Mouse (Mus musculus) liver, embryonic 13.5 days (tissue): ENCODE measurements around the gene Olig1. TPM values are rescaled to one million over a fixed set of nuclear protein-coding genes. Genes with fewer than 3 reads are reported as not detected.

Experiments used
- ATAC-seq: fragments of 200-750 bp; cut with Nextera tagmentation; 2 replicates; pipeline ENCODE4 v1.8.0; 2017; ENCODE audit warnings: low read depth, mild to moderate bottlenecking, moderate number of reproducible peaks, moderate library complexity
- DNase-seq: peaks from one replicate; pipeline ENCODE4 v3.0.0; 2022
- H3K27ac ChIP-seq: fragments of 300-500 bp; sonication (generic); 2 replicates; pipeline ENCODE4 v1.5.1; 2015; ENCODE audit warnings: moderate library complexity, mild to moderate bottlenecking, inconsistent platforms
- H3K27me3 ChIP-seq: fragments of 300-500 bp; sonication (generic); 2 replicates; pipeline ENCODE4 v1.6.1; 2015; ENCODE audit warnings: mild to moderate bottlenecking, inconsistent platforms
- H3K36me3 ChIP-seq: fragments of 300-500 bp; sonication (generic); 2 replicates; pipeline ENCODE4 v1.6.1; 2015; ENCODE audit warnings: mild to moderate bottlenecking, inconsistent platforms
- H3K4me1 ChIP-seq: fragments of 300-500 bp; sonication (generic); replicated peaks from 2 replicates; pipeline ENCODE4 v1.6.1; 2015; ENCODE audit warnings: inconsistent platforms
- H3K4me2 ChIP-seq: fragments of 300-500 bp; sonication (generic); 2 replicates; pipeline ENCODE4 v1.6.1; 2015; ENCODE audit warnings: inconsistent platforms, mild to moderate bottlenecking, moderate library complexity
- H3K4me3 ChIP-seq: fragments of 300-500 bp; sonication (generic); replicated peaks from 2 replicates; pipeline ENCODE4 v1.5.1; 2015; ENCODE audit warnings: mild to moderate bottlenecking, inconsistent platforms
- H3K9ac ChIP-seq: fragments of 300-500 bp; sonication (generic); 2 replicates; pipeline ENCODE4 v1.6.1; 2015; ENCODE audit warnings: mild to moderate bottlenecking, inconsistent platforms
- H3K9me3 ChIP-seq: fragments of 300-500 bp; sonication (generic); replicated peaks from 2 replicates; pipeline ENCODE4 v1.6.1; 2016; ENCODE audit warnings: inconsistent platforms
- WGBS: fragments of 180-500 bp; shearing (Covaris S2); methylation state at CpG from one replicate; pipeline ENCODE4 v1.1.7; 2015; ENCODE audit not compliant: insufficient replicate concordance; 5-methylcytosine and 5-hydroxymethylcytosine counted together
- polyA plus RNA-seq: library from polyadenylated mRNA; unstranded; fragments of >200 nt; fragmentation: Nextera tagmentation; extraction: Ambion mirVana; gene quantifications from 2 replicates; pipeline ENCODE4 v1.2.1, GENCODE M21; 2015

The Olig1 gene
- polyA plus RNA-seq, 1 experiment from 2014 or later, result 0.13 TPM

DNA sequence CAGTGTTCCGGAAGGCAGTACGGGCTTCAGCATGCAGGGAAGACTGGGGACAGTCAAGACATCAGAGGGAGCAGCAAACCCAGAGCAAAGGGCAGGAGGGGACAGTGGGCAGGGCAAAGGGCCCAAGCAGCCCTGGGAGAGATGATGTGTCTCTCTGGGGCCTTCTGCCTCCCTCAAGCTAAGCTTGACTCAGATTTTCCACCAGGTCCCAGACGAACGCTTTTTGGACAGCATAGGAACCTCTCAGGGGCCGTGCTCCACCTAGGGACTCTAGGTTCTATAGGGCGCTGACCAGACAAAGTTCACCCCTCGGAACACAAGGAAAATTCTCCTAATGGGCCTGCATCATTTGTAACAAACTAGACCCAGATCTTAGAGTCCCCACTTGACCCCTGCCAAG lies 29.8 kb downstream of the Olig1 start:
- Histone ChIP-seq H3K4me2 (no peak overlapping the region), H3K4me1 (no peaks in the 10 kb centered on the region), H3K27ac (no peak overlapping the region), H3K36me3 (no peaks in the 10 kb centered on the region), H3K4me3 (no peak overlapping the region), H3K9me3 (no peaks in the 10 kb centered on the region), H3K27me3 (peaks cover 32% of the 10 kb centered on the region), H3K9ac (no peak overlapping the region)
- 70% methylated on average over 7 of the region's 7 CpGs for WGBS
- DNase-seq (no peak), ATAC-seq (no peak)

DNA sequence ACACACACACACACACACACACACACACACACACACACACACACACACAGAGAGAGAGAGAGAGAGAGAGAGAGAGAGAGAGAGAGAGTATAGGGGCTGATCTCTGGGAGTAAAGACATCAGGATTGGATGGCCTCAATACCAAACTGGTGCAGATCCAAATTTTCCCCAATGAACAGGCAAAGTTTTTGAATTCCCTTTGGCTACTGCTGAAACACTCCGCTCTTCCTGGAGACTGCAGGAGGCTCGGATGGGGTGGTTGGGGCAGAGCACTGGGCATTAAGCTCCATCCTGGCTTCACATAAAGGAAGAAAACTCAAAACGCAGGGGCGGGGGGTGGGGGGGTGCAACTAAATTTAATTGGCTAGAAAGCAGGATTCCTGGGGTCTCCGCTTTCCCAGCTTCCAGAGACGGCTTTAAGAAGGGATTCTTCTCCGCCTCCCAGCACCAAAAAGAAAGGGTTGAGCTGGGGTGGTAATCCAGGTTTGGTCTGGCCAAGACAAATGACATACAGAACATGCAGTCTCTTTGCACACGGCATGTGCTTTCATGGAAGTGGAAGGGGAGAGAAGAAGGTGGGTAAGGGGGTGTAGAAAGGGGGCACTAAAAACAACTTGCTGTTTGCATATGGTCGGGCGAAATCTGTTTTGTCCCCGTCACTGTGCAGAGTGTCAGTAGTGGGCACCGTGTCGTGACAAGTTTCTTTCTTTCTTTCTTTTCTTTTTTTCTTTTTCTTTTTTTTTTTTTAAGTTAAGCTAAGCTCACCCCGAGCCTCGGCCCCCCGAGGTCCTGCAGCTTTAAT lies 31.3 kb downstream of the Olig1 start:
- Histone ChIP-seq H3K4me2 (no peak overlapping the region), H3K27me3 (peaks cover 42% of the 10 kb centered on the region), H3K4me1 (no peaks in the 10 kb centered on the region), H3K9ac (no peak overlapping the region), H3K9me3 (no peaks in the 10 kb centered on the region), H3K27ac (no peak overlapping the region), H3K4me3 (no peak overlapping the region), H3K36me3 (no peaks in the 10 kb centered on the region)
- no peak for DNase-seq
- no peak for ATAC-seq
- WGBS, result 45% methylated on average over 16 of the region's 16 CpGs

DNA sequence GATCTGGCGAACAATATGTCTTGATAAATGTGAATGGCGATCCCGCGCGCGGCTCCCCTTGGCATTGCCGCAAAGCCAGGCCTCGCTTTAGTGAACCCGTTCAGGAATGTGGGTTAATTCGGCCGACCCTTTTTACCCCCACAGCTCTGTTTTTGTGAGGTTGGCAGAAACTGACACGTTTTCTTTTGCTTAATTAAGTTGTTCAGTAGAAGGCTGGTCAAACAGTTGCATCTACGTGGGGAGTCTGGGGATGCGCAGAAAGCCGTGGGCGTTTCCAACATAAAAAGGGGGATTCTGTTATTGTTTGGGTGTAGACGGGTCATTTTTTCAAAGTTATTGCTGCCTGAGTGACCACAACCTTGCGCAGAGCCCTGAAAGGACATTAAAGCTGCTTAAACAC lies 31.9 kb downstream of the Olig1 start:
- DNase-seq (no peak), ATAC-seq (no peak)
- Histone ChIP-seq H3K9me3 (no peaks in the 10 kb centered on the region), H3K36me3 (no peaks in the 10 kb centered on the region), H3K4me2 (no peak overlapping the region), H3K4me1 (no peaks in the 10 kb centered on the region), H3K27me3 (peaks cover 45% of the 10 kb centered on the region), H3K9ac (no peak overlapping the region), H3K27ac (no peak overlapping the region), H3K4me3 (no peak overlapping the region)
- WGBS, result 60% methylated on average over 18 of the region's 18 CpGs

DNA sequence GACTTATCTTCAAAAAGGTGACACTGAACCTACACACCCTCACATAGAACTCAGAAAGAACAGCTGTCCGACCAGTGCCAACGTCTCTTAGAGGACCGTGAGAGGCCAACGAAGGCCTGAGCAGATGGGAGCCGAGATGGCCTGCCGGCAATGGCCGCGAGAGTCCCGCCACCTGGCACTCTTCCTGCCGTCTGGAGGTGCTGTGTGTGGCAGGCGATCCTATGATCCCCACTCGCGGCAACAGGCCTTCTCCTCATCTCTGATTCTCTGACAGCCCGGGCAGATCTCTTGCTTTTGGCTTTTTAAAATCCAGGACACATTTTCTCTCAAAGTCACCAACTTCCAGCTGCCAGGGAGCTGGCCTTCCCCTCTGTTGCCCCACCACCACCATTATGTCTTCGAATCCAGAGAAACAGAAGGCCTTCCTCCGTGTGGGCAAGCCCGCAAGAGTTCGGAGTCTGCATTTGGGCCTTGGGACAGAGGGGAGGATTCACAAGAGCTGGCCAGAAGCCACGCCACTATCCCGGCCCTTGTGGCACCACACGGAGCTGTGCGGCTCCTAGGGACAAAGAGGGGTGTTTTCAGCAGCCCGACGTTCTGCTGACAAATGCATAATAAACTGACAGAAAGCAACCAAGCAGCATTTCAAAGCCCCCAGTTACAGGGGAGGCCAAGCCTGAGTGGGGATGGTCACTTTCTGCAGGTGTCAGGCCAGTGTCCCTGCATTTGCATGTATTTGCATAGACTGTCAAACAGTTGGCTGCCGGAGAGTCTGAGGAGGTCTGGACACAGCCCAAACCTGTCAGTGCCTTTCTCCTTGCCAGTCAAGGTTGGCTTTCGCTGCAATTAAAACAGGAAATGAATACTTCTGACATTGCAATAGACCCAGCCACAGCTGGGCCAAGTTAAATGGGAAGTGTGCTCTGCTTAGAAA lies 34.5 kb downstream of the Olig1 start:
- Histone ChIP-seq H3K4me1 (no peaks in the 10 kb centered on the region), H3K4me2 (no peak overlapping the region), H3K36me3 (no peaks in the 10 kb centered on the region), H3K9me3 (no peaks in the 10 kb centered on the region), H3K4me3 (no peak overlapping the region), H3K9ac (no peak overlapping the region), H3K27me3 (peaks cover 55% of the 10 kb centered on the region), H3K27ac (no peak overlapping the region)
- ATAC-seq (no peak), DNase-seq (no peak)
- WGBS, result 45% methylated on average over 26 of the region's 26 CpGs

GRCm38 (mm10) chr16:91305512-91306111 lies 36.0 kb downstream of the Olig1 start:
- no peak for ATAC-seq
- Histone ChIP-seq H3K9me3 (no peaks in the 10 kb centered on the region), H3K4me2 (no peak overlapping the region), H3K27ac (no peak overlapping the region), H3K36me3 (no peaks in the 10 kb centered on the region), H3K4me1 (no peaks in the 10 kb centered on the region), H3K4me3 (no peak overlapping the region), H3K9ac (no peak overlapping the region), H3K27me3 (peaks cover 55% of the 10 kb centered on the region)
- 68% methylated on average over 16 of the region's 16 CpGs for WGBS
- no peak for DNase-seq

GRCm38 (mm10) chr16:91309872-91310271 lies 40.3 kb downstream of the Olig1 start:
- ATAC-seq (no peak), DNase-seq (no peak)
- Histone ChIP-seq H3K4me1 (peaks cover 6% of the 10 kb centered on the region), H3K9me3 (no peaks in the 10 kb centered on the region), H3K4me3 (no peak overlapping the region), H3K36me3 (no peaks in the 10 kb centered on the region), H3K9ac (no peak overlapping the region), H3K27ac (no peak overlapping the region), H3K27me3 (peaks cover 46% of the 10 kb centered on the region), H3K4me2 (no peak overlapping the region)
- 79% methylated on average over 3 of the region's 3 CpGs for WGBS

DNA sequence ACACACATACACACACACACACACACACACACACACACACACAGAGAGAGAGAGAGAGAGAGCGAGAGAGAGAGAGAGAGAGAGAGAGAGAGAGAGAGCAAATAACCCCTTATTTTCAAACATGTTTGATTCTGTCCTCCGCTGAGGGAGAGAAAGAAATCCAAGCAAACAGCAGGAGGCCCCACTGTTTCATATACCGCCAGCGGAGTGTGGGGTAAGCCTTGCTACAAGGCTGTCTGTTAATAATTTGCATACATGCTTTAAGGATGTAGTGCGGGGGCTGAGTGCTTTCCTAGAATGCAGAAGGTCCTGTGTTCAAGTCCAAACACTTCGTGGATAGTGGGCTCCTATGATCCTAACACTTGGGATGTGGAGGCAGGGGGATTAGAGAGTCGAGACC lies 43.3 kb downstream of the Olig1 start:
- no peak overlapping the region for H3K9ac ChIP-seq
- no peak overlapping the region for H3K27ac ChIP-seq
- DNase-seq, result no peak
- no peaks in the 10 kb centered on the region for H3K9me3 ChIP-seq
- H3K4me1 ChIP-seq, result peaks cover 6% of the 10 kb centered on the region
- 60% methylated on average over 7 of the region's 7 CpGs for WGBS
- H3K4me2 ChIP-seq, result no peak overlapping the region
- H3K27me3 ChIP-seq, result peaks cover 39% of the 10 kb centered on the region
- no peak for ATAC-seq
- no peak overlapping the region for H3K4me3 ChIP-seq
- H3K36me3 ChIP-seq, result no peaks in the 10 kb centered on the region

- H3K36me3 ChIP-seq, result no peaks in the 10 kb centered on the region
- H3K4me2 ChIP-seq, result no peak overlapping the region
- no peaks in the 10 kb centered on the region for H3K9me3 ChIP-seq
- WGBS, result 7% methylated on average over 19 of the region's 19 CpGs
- no peak overlapping the region for H3K27ac ChIP-seq
- no peak for ATAC-seq
- H3K4me1 ChIP-seq, result peaks cover 6% of the 10 kb centered on the region
- no peak overlapping the region for H3K9ac ChIP-seq
- DNase-seq, result peak; percentile 33
- peaks cover 34% of the 10 kb centered on the region for H3K27me3 ChIP-seq
- no peak overlapping the region for H3K4me3 ChIP-seq
Observed at GRCm38 (mm10) chr16:91314114-91314775, 44.7 kb downstream of the Olig1 start.

DNA sequence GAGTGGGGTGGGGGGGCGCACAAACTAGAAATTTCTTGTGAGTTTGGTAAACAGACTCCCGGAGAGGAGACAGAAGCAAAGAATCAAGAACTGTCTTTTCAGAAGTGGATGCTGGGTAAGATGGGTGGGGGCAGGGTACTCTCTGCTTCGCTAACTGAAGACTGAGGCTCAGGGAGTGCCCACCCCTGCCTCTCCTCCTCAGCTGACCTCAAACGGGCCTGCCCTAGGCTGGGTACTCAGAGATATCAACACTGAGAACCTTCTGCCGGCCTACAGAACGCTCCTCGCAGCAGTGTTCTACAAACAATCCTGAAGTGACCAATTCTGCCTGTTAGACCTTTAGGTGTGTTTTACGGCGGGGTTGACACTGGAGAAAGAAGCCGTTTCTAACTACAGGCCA lies 50.6 kb downstream of the Olig1 start:
- Histone ChIP-seq H3K27me3 (peaks cover 21% of the 10 kb centered on the region), H3K36me3 (no peaks in the 10 kb centered on the region), H3K27ac (no peak overlapping the region), H3K4me2 (no peak overlapping the region), H3K4me3 (no peak overlapping the region), H3K4me1 (no peaks in the 10 kb centered on the region), H3K9ac (no peak overlapping the region), H3K9me3 (no peaks in the 10 kb centered on the region)
- WGBS, result 46% methylated on average over 10 of the region's 10 CpGs
- DNase-seq (no peak), ATAC-seq (no peak; the same call in 1 of the 2 replicates)

- no peak for DNase-seq
- 70% methylated on average over 15 of the region's 15 CpGs for WGBS
- peaks cover 17% of the 10 kb centered on the region for H3K27me3 ChIP-seq
- no peak overlapping the region for H3K27ac ChIP-seq
- ATAC-seq, result no peak
- no peak overlapping the region for H3K4me3 ChIP-seq
- no peaks in the 10 kb centered on the region for H3K9me3 ChIP-seq
- no peaks in the 10 kb centered on the region for H3K36me3 ChIP-seq
- no peak overlapping the region for H3K9ac ChIP-seq
- H3K4me1 ChIP-seq, result no peaks in the 10 kb centered on the region
- H3K4me2 ChIP-seq, result no peak overlapping the region
Observed at GRCm38 (mm10) chr16:91320608-91321007, 51.0 kb downstream of the Olig1 start.
